Mouse (Mus musculus) CD4-positive, CD25-positive, alpha-beta regulatory T cell, adult 4 months (primary cell): ENCODE measurements at regions not wholly inside any gene's neighbourhood (a gene's known extent, or its start where the extent isn't known, plus 50 kb on each side); places are given as distances from the start of the nearest gene placed in this dataset.
A peak's percentile ranks its signal among the peaks of the same experiment; 100 is the strongest.

Experiments
- ATAC-seq: one replicate; pipeline ENCODE4 v1.8.0; 2017

- peak; percentile 32 for ATAC-seq
Measured at GRCm38 (mm10) chr12:73830122-73830521, 71.1 kb upstream of the Hif1a start.

GRCm38 (mm10) chr12:73830551-73831203 lies 70.5 kb upstream of the Hif1a start:
- ATAC-seq, result no peak

- no peak for ATAC-seq
Measured at GRCm38 (mm10) chr12:73831204-73831595, 70.0 kb upstream of the Hif1a start.

- no peak for ATAC-seq
Measured at GRCm38 (mm10) chr12:73831637-73832385, 69.4 kb upstream of the Hif1a start.

- ATAC-seq, result no peak
Measured at GRCm38 (mm10) chr12:73832789-73833188, 68.4 kb upstream of the Hif1a start.

- ATAC-seq, result no peak
Measured at GRCm38 (mm10) chr12:73836132-73836531, 65.0 kb upstream of the Hif1a start.

- ATAC-seq, result no peak
Measured at GRCm38 (mm10) chr12:73837036-73837435, 64.1 kb upstream of the Hif1a start.

GRCm38 (mm10) chr12:73837921-73838320 lies 63.3 kb upstream of the Hif1a start:
- no peak for ATAC-seq

- no peak for ATAC-seq
Measured at GRCm38 (mm10) chr12:73838330-73838729, 62.8 kb upstream of the Hif1a start.

- peak; percentile 93 for ATAC-seq
Measured at GRCm38 (mm10) chr12:73842000-73842675, 59.0 kb upstream of the Hif1a start.

- no peak for ATAC-seq
Measured at GRCm38 (mm10) chr12:73844782-73845181, 56.4 kb upstream of the Hif1a start.

GRCm38 (mm10) chr12:73846672-73847071 lies 54.5 kb upstream of the Hif1a start:
- ATAC-seq, result no peak

GRCm38 (mm10) chr12:73847336-73847735 lies 53.8 kb upstream of the Hif1a start:
- no peak for ATAC-seq

- ATAC-seq, result peak; percentile 97
Measured at GRCm38 (mm10) chr12:73850831-73851230, 50.3 kb upstream of the Hif1a start.
